Mouse (Mus musculus): Measurements from ENCODE around the gene Lrrc8a.

Gene Lrrc8a

GRCm38 (mm10) chr2:30239777-30240176 lies 2.3 kb downstream of the Lrrc8a start:
- no peak for DNase-seq (ENCODE audit: low spot score)

GRCm38 (mm10) chr2:30240267-30240666 lies 2.8 kb downstream of the Lrrc8a start, which contains the start of gene Gm28035:
TSS of gene Gm28035 (plus strand) at chr2:30240567.
- DNase-seq (ENCODE audit: low spot score), result no peak

GRCm38 (mm10) chr2:30242509-30242908 lies 5.0 kb downstream of the Lrrc8a start:
- no peak for DNase-seq (ENCODE audit: low spot score)

GRCm38 (mm10) chr2:30243391-30243790 lies 5.9 kb downstream of the Lrrc8a start:
- no peak for DNase-seq (ENCODE audit: low spot score)

GRCm38 (mm10) chr2:30244595-30245178 lies 7.2 kb downstream of the Lrrc8a start:
- no peak for DNase-seq (ENCODE audit: low spot score)

- no peak for DNase-seq (ENCODE audit: low spot score)
Observed at GRCm38 (mm10) chr2:30247036-30247435, 9.5 kb downstream of the Lrrc8a start.

- DNase-seq (ENCODE audit: low spot score), result no peak
Observed at GRCm38 (mm10) chr2:30247681-30248080, 10.2 kb downstream of the Lrrc8a start.

- no peak for DNase-seq (ENCODE audit: low spot score)
Observed at GRCm38 (mm10) chr2:30249182-30249581, 11.7 kb downstream of the Lrrc8a start.

- DNase-seq (ENCODE audit: low spot score), result no peak
Observed at GRCm38 (mm10) chr2:30250166-30251128, 12.9 kb downstream of the Lrrc8a start.

GRCm38 (mm10) chr2:30251417-30252104 lies 14.0 kb downstream of the Lrrc8a start:
- no peak for DNase-seq (ENCODE audit: low spot score)

- no peak for DNase-seq (ENCODE audit: low spot score)
Observed at GRCm38 (mm10) chr2:30252521-30252920, 15.0 kb downstream of the Lrrc8a start.

GRCm38 (mm10) chr2:30253809-30254208 lies 16.3 kb downstream of the Lrrc8a start:
- no peak for DNase-seq (ENCODE audit: low spot score)

- no peak for DNase-seq (ENCODE audit: low spot score)
Observed at GRCm38 (mm10) chr2:30255631-30256395, 18.3 kb downstream of the Lrrc8a start.

GRCm38 (mm10) chr2:30256616-30257350 lies 19.3 kb downstream of the Lrrc8a start:
- DNase-seq (ENCODE audit: low spot score), result no peak

- DNase-seq (ENCODE audit: low spot score), result no peak
Observed at GRCm38 (mm10) chr2:30257699-30258460, 20.4 kb downstream of the Lrrc8a start.

GRCm38 (mm10) chr2:30258600-30258999 lies 21.1 kb downstream of the Lrrc8a start:
- DNase-seq (ENCODE audit: low spot score), result no peak

GRCm38 (mm10) chr2:30259131-30260064 lies 21.9 kb downstream of the Lrrc8a start:
- no peak for DNase-seq (ENCODE audit: low spot score)

GRCm38 (mm10) chr2:30261064-30261736 lies 23.7 kb downstream of the Lrrc8a start:
- DNase-seq (ENCODE audit: low spot score), result no peak
